Mouse (Mus musculus) E14TG2a.4 (cell line): Measurements from ENCODE around the gene Ppm1m.

Source experiments
- H3K27me3 ChIP-seq: 2 replicates; pipeline ENCODE4 v1.6.1; 2014; ENCODE audit warnings: low read length, control low read depth; ENCODE audit not compliant: insufficient read depth
- H3K36me3 ChIP-seq: 2 replicates; pipeline ENCODE4 v1.6.1; 2014; ENCODE audit warnings: low read length, control low read depth; ENCODE audit not compliant: insufficient read depth
- H3K4me1 ChIP-seq: replicated peaks from 2 replicates; pipeline ENCODE4 v1.6.1; 2014; ENCODE audit warnings: low read depth, low read length, control low read depth
- H3K4me3 ChIP-seq: replicated peaks from 2 replicates; pipeline ENCODE4 v1.5.1; 2014; ENCODE audit warnings: mild to moderate bottlenecking, low read length
- H3K9me3 ChIP-seq: 2 replicates; pipeline ENCODE4 v1.6.1; 2014; ENCODE audit warnings: low read length, control low read depth
- CTCF ChIP-seq: conservative IDR thresholded peaks from 2 replicates; pipeline ENCODE4 v1.5.1; 2014; ENCODE audit warnings: low read length
- NANOG ChIP-seq: IDR thresholded peaks from 2 replicates; pipeline ENCODE4 v1.6.1; 2014; ENCODE audit warnings: borderline replicate concordance, low read length, mixed read lengths
- POU5F1 ChIP-seq: IDR thresholded peaks from 2 replicates; pipeline ENCODE4 v1.6.1; 2014; ENCODE audit warnings: low read length, borderline replicate concordance

Ppm1m gene

DNA sequence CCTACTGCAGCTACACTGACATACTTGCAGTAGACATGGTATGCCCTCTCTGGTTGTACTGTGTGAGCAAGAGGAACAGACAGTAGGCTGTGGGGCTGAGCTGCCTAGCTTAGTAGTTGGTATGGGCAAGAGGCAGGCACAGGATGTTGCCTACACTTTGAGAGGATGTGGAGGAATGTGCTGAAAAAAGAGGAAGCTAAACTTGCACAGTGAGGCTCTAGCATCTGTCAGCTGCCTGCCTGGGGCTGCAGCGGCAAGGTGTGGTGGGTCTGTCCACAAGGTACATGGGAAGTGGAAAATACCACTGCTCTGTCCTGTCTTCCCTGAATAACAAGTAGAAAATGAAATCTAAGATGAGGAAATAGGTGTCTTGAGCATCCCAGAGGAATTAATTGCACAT is 6.5 kb downstream of the Ppm1m start:
- TF ChIP-seq NANOG (no peak), CTCF (no peak), POU5F1 (no peak)
- H3K36me3 ChIP-seq: peaks cover 97% of the 10 kb centered on the region
- no peak overlapping the region for H3K4me3 ChIP-seq
- peaks cover 73% of the 10 kb centered on the region for H3K4me1 ChIP-seq
- H3K27me3 ChIP-seq: no peaks in the 10 kb centered on the region; the same call in 1 of the 2 replicates
- H3K9me3 ChIP-seq: peaks cover 5% of the 10 kb centered on the region

DNA sequence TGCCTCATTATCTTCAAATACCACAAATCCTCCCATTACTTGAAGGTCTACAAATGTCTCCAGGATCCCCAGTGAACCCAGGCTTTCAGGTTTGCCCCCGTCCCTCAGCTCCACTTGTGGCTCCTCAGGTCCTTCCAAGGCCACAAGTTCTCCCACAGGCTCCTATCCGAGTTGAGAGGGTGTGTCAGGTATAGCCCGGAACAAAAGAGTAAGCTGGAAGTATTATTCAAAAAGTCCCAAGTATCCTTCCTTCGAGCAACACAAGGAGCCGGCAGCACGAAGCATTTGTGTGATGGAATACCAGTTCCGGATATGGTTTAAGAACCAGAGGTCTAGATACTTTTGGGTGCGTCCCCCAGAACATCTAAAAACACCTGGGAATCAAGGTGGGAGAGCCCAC is 7.5 kb downstream of the Ppm1m start:
- Histone ChIP-seq H3K4me3 (no peak overlapping the region), H3K36me3 (peaks cover 98% of the 10 kb centered on the region), H3K27me3 (no peaks in the 10 kb centered on the region), H3K4me1 (peaks cover 73% of the 10 kb centered on the region), H3K9me3 (peaks cover 5% of the 10 kb centered on the region)
- TF ChIP-seq CTCF: no peak
- no peak for TF ChIP-seq NANOG
- TF ChIP-seq POU5F1: no peak

DNA sequence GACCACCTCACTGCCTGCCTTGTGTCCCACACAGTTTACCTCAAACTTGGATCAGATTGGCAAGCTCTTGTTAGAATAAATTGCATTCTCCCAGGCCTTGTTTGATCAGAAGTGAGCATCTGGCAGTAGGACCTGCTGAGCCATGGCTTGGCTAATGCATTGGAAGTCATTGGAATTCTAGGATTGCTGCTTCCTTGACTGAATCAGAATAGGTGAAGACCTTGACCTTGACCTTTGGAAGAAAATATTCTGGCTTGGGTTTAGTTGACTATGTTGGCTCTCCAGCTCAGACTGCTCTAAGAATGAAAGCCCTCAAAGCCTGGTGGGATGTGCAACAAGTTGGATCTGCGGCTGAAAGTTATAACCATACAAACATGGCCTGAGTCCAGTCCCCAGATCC is 8.2 kb downstream of the Ppm1m start:
- Histone ChIP-seq H3K27me3 (no peaks in the 10 kb centered on the region), H3K9me3 (peaks cover 2% of the 10 kb centered on the region), H3K4me3 (no peak overlapping the region), H3K36me3 (peaks cover 98% of the 10 kb centered on the region), H3K4me1 (peaks cover 75% of the 10 kb centered on the region)
- TF ChIP-seq POU5F1 (no peak), NANOG (no peak), CTCF (no peak)

DNA sequence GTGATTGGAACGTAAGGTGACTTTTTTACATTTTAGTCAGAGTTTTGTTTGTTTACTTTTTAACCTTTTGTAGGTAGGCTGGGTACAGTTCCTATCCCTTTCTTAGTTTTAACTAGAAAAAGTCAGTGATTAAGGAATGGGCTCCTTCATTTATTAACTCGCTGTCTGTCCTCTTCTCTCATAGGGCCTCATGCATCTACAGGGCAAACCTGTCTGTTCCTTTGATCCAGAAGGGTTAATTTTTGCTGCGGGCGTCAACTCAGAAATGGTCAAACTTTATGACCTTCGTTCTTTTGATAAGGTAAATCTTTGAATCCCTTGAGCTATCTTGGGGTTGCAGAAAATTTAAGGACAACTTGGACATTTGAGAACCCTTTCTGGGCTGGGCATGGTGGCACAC is 15.6 kb downstream of the Ppm1m start:
- H3K9me3 ChIP-seq: no peaks in the 10 kb centered on the region
- H3K4me1 ChIP-seq: peaks cover 72% of the 10 kb centered on the region
- H3K36me3 ChIP-seq: peaks cover 100% of the 10 kb centered on the region
- H3K4me3 ChIP-seq: no peak overlapping the region
- no peaks in the 10 kb centered on the region for H3K27me3 ChIP-seq
- TF ChIP-seq NANOG (no peak), CTCF (no peak), POU5F1 (no peak)

DNA sequence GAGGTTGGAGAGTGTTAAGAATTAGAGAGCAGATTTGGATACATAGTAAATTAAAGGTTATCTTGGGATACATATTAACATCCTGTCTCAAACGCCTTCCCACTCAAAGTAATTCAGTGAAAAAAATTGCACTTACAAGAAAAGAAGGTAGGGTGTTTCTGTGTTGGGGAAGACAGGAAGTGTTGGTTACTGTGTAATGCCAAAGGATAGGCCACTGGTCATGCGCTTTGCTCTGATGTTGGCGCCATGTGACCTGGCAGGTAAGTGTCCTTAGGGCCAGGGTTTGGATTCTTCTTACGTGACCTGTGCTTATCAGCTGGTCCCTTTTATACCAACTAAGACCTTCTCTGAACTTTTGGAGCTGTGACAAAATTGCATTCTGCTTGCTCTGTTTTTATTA is 17.4 kb downstream of the Ppm1m start:
- Histone ChIP-seq H3K27me3 (no peaks in the 10 kb centered on the region), H3K36me3 (peaks cover 100% of the 10 kb centered on the region), H3K4me1 (peaks cover 72% of the 10 kb centered on the region), H3K4me3 (no peak overlapping the region), H3K9me3 (no peaks in the 10 kb centered on the region)
- no peak for TF ChIP-seq POU5F1
- TF ChIP-seq CTCF: no peak

DNA sequence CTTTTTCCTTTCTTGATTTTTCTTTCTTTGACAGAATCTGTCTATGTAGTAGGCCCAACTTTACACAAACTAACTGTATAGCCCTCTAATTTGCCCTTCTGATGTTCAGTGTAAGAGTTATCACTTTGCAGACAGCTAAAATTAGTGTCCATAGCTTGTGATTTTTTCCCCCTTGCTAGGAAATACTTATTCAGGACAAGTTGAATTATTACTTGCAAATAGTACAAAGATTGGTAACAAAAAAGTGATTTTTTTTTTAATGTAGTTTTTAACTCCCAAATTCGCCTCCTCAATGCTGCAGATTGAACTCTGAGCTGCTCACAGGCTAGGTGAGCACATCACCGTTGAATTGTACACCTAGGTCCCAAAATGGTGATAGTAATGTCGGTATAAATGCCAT is 19.6 kb downstream of the Ppm1m start:
- H3K27me3 ChIP-seq: no peaks in the 10 kb centered on the region
- peaks cover 86% of the 10 kb centered on the region for H3K4me1 ChIP-seq
- H3K36me3 ChIP-seq: peaks cover 100% of the 10 kb centered on the region
- H3K4me3 ChIP-seq: 0 out of 2 replicates have a peak overlapping the region, but pooled peaks have one; percentile 2
- TF ChIP-seq CTCF: no peak
- TF ChIP-seq NANOG: no peak
- TF ChIP-seq POU5F1: no peak
- H3K9me3 ChIP-seq: no peaks in the 10 kb centered on the region

DNA sequence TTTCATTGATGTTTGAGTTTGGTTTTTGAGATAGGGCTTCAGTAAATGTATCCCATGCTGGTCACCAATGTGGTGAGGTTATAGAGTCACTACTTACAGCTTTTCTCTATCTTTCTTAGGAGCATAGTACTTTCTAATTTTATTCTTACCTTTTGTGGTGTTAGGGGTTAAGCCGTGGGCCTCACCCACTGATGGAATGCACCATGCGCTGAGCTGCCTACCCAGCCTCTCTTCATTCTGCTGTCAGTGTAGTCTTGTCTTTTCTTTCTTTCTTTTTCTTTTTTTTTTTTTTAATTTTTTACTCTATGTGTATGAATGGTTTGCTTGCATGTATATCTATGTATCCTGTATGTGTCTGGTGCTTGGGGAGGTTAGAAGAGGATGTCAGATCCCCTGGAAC is 20.1 kb downstream of the Ppm1m start:
- TF ChIP-seq CTCF (no peak), NANOG (no peak), POU5F1 (no peak)
- peaks cover 100% of the 10 kb centered on the region for H3K36me3 ChIP-seq

DNA sequence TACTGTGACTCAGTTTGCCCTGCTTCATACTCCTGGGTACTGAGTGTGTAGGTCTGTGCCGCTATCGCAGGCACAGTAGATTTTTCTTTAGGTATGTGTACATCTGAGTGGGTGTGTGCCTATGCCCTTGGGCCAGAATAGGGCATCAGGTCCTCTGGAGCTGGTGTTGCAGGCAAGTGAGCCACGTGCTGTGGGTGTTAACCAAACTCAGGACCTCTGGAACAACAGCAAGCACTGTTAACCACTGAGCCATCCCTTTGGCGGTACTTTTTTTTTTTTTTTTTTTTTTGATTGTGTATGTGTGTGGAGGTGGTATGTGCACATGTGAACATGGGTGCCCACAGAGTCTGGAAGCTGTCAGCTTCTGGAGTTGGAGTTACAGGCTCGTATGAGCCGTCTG is 21.7 kb downstream of the Ppm1m start:
- Histone ChIP-seq H3K36me3 (peaks cover 99% of the 10 kb centered on the region), H3K9me3 (no peaks in the 10 kb centered on the region), H3K27me3 (no peaks in the 10 kb centered on the region), H3K4me1 (peaks cover 99% of the 10 kb centered on the region), H3K4me3 (peak overlapping the region; percentile 50)
- TF ChIP-seq NANOG (no peak), POU5F1 (no peak), CTCF (no peak)

More for the DNA sequence above, 20.1 kb downstream of the Ppm1m start:
- H3K4me3 ChIP-seq: peak overlapping the region; percentile 50
- H3K9me3 ChIP-seq: no peaks in the 10 kb centered on the region
- peaks cover 88% of the 10 kb centered on the region for H3K4me1 ChIP-seq
- H3K27me3 ChIP-seq: no peaks in the 10 kb centered on the region

DNA sequence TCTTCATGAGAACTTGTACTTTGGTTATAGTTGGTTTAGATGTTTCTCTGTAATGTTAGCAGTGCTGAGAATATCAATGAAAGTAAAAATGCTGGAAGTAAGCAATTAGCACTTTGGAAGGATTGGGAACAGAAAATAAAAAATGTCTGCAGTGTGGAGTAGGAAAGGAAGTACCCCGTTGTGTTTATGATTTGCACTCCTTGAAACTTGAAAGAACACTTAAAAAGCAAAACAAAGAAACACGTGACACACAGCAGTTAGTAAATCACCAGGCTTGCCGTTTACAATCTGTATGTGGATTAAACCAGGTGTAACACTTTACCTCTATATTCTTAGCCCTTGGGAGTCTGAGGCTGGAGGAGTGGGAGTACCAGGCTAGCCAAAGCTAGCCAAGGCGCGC is 22.8 kb downstream of the Ppm1m start:
- Histone ChIP-seq H3K27me3 (no peaks in the 10 kb centered on the region), H3K4me1 (peaks cover 90% of the 10 kb centered on the region), H3K9me3 (no peaks in the 10 kb centered on the region), H3K36me3 (peaks cover 91% of the 10 kb centered on the region), H3K4me3 (peak overlapping the region; percentile 35; the same call in 1 of the 2 replicates)
- TF ChIP-seq NANOG: peak; percentile 84
- TF ChIP-seq CTCF: no peak
